Mouse (Mus musculus) liver, embryonic 16.5 days (tissue): ENCODE measurements around the gene Rab35. TPM values are rescaled to one million over a fixed set of nuclear protein-coding genes. Genes with fewer than 3 reads are reported as not detected.
A peak's percentile ranks its signal among the peaks of the same experiment; 100 is the strongest.

Source experiments
- ATAC-seq: fragments of 200-750 bp; cut with Nextera tagmentation; 2 replicates; pipeline ENCODE4 v1.8.0; 2017; ENCODE audit warnings: low read depth, mild to moderate bottlenecking, moderate number of reproducible peaks, moderate library complexity
- H3K27ac ChIP-seq: fragments of 300-500 bp; sonication (generic); 2 replicates; pipeline ENCODE4 v1.5.1; 2014; ENCODE audit warnings: mild to moderate bottlenecking, low read length
- H3K27me3 ChIP-seq: fragments of 300-500 bp; sonication (generic); 2 replicates; pipeline ENCODE4 v1.6.1; 2014; ENCODE audit warnings: low read depth, low read length, mixed read lengths; ENCODE audit not compliant: control insufficient read depth, insufficient read depth
- H3K36me3 ChIP-seq: fragments of 300-500 bp; sonication (generic); 2 replicates; pipeline ENCODE4 v1.6.1; 2014; ENCODE audit warnings: mild to moderate bottlenecking; ENCODE audit not compliant: control insufficient read depth, insufficient read depth
- H3K4me1 ChIP-seq: fragments of 300-500 bp; sonication (generic); 2 replicates; pipeline ENCODE4 v1.6.1; 2014; ENCODE audit warnings: low read depth, low read length, mixed read lengths; ENCODE audit not compliant: control insufficient read depth
- H3K4me2 ChIP-seq: fragments of 300-500 bp; sonication (generic); 2 replicates; pipeline ENCODE4 v1.6.1; 2014; ENCODE audit warnings: low read depth, low read length, mixed read lengths
- H3K4me3 ChIP-seq: fragments of 300-500 bp; sonication (generic); 2 replicates; pipeline ENCODE4 v1.5.1; 2014; ENCODE audit warnings: low read depth, mild to moderate bottlenecking, low read length
- H3K9ac ChIP-seq: fragments of 300-500 bp; sonication (generic); 2 replicates; pipeline ENCODE4 v1.6.1; 2014; ENCODE audit warnings: low read depth, low read length
- H3K9me3 ChIP-seq: fragments of 300-500 bp; sonication (generic); replicated peaks from 2 replicates; pipeline ENCODE4 v1.6.1; 2016; ENCODE audit warnings: low read length; ENCODE audit not compliant: control insufficient read depth
- WGBS: fragments of 180-500 bp; shearing (Covaris S2); extraction: QIAGEN DNeasy Blood & Tissue Kit; methylation state at CpG from one replicate; pipeline ENCODE4 v1.1.7; 2014; ENCODE audit not compliant: insufficient replicate concordance; 5-methylcytosine and 5-hydroxymethylcytosine counted together
- polyA plus RNA-seq: library from polyadenylated mRNA; unstranded; fragments of >200 nt; fragmentation: Nextera tagmentation; extraction: Ambion mirVana; gene quantifications from 2 replicates; pipeline ENCODE4 v1.2.1, GENCODE M21; 2015

The Rab35 gene
- polyA plus RNA-seq, 1 experiment from 2014 or later, result 4.1 TPM

GRCm38 (mm10) chr5:115614948-115615347, 16.8 kb upstream of the Rab35 start:
- Histone ChIP-seq H3K9ac (no peak overlapping the region), H3K27me3 (no peaks in the 10 kb centered on the region), H3K4me3 (no peak overlapping the region), H3K36me3 (peaks cover 48% of the 10 kb centered on the region), H3K4me1 (peaks cover 6% of the 10 kb centered on the region; the same call in 1 of the 2 replicates), H3K9me3 (no peaks in the 10 kb centered on the region), H3K27ac (no peak overlapping the region), H3K4me2 (no peak overlapping the region)
- WGBS, result 66% methylated on average over 7 of the region's 7 CpGs
- no peak for ATAC-seq

GRCm38 (mm10) chr5:115619690-115620089, 12.0 kb upstream of the Rab35 start:
- 85% methylated on average over 15 of the region's 15 CpGs for WGBS
- no peak for ATAC-seq
- H3K27ac ChIP-seq, result no peak overlapping the region

GRCm38 (mm10) chr5:115622686-115623085, 9.0 kb upstream of the Rab35 start:
- Histone ChIP-seq H3K27ac (peak overlapping the region; percentile 22; the same call in 1 of the 2 replicates), H3K9ac (no peak overlapping the region), H3K4me1 (peaks cover 36% of the 10 kb centered on the region), H3K36me3 (peaks cover 3% of the 10 kb centered on the region), H3K4me3 (no peak overlapping the region), H3K4me2 (no peak overlapping the region), H3K9me3 (no peaks in the 10 kb centered on the region), H3K27me3 (no peaks in the 10 kb centered on the region)
- ATAC-seq, result no peak
- WGBS, result 72% methylated on average over 7 of the region's 7 CpGs

More at GRCm38 (mm10) chr5:115619690-115620089, 12.0 kb upstream of the Rab35 start:
- no peak overlapping the region for H3K4me3 ChIP-seq
- no peaks in the 10 kb centered on the region for H3K27me3 ChIP-seq
- no peaks in the 10 kb centered on the region for H3K9me3 ChIP-seq
- H3K9ac ChIP-seq, result no peak overlapping the region
- H3K4me2 ChIP-seq, result no peak overlapping the region
- H3K4me1 ChIP-seq, result peaks cover 13% of the 10 kb centered on the region
- peaks cover 24% of the 10 kb centered on the region for H3K36me3 ChIP-seq

GRCm38 (mm10) chr5:115623694-115624440, 7.8 kb upstream of the Rab35 start:
- H3K9me3 ChIP-seq, result no peaks in the 10 kb centered on the region
- H3K4me3 ChIP-seq, result no peak overlapping the region
- no peak for ATAC-seq
- H3K9ac ChIP-seq, result no peak overlapping the region; the same call in 1 of the 2 replicates
- H3K4me1 ChIP-seq, result peaks cover 48% of the 10 kb centered on the region
- H3K27ac ChIP-seq, result peak overlapping the region; percentile 57
- H3K4me2 ChIP-seq, result no peak overlapping the region
- no peaks in the 10 kb centered on the region for H3K27me3 ChIP-seq
- WGBS, result 56% methylated on average over 9 of the region's 9 CpGs
- H3K36me3 ChIP-seq, result no peaks in the 10 kb centered on the region; the same call in none of the 2 replicates

- Histone ChIP-seq H3K9ac (peak overlapping the region; percentile 64), H3K27ac (peak overlapping the region; percentile 99), H3K36me3 (no peaks in the 10 kb centered on the region), H3K4me1 (peaks cover 66% of the 10 kb centered on the region), H3K9me3 (no peaks in the 10 kb centered on the region), H3K27me3 (no peaks in the 10 kb centered on the region), H3K4me2 (peak overlapping the region; percentile 78), H3K4me3 (peak overlapping the region; percentile 43)
- ATAC-seq, result peak; percentile 95
- 34% methylated on average over 10 of the region's 10 CpGs for WGBS
Observed at GRCm38 (mm10) chr5:115626237-115626886, 5.3 kb upstream of the Rab35 start.

GRCm38 (mm10) chr5:115628083-115628482, 3.6 kb upstream of the Rab35 start:
- peaks cover 63% of the 10 kb centered on the region for H3K4me1 ChIP-seq
- peak overlapping the region; percentile 43; the same call in 1 of the 2 replicates for H3K27ac ChIP-seq
- WGBS, result 22% methylated on average over 8 of the region's 8 CpGs
- no peak for ATAC-seq
- no peak overlapping the region for H3K4me3 ChIP-seq
- no peaks in the 10 kb centered on the region for H3K36me3 ChIP-seq
- H3K4me2 ChIP-seq, result no peak overlapping the region
- H3K27me3 ChIP-seq, result no peaks in the 10 kb centered on the region
- no peak overlapping the region for H3K9ac ChIP-seq
- H3K9me3 ChIP-seq, result no peaks in the 10 kb centered on the region

- Histone ChIP-seq H3K4me2 (no peak overlapping the region), H3K9ac (no peak overlapping the region), H3K4me1 (peaks cover 72% of the 10 kb centered on the region), H3K4me3 (no peak overlapping the region), H3K27ac (0 out of 2 replicates have a peak overlapping the region, but pooled peaks have one; percentile 21), H3K9me3 (no peaks in the 10 kb centered on the region), H3K36me3 (0 out of 2 replicates have a peak, but pooled peaks cover 2% of the 10 kb centered on the region), H3K27me3 (no peaks in the 10 kb centered on the region)
- no peak for ATAC-seq
- 73% methylated on average over 4 of the region's 4 CpGs for WGBS
Observed at GRCm38 (mm10) chr5:115629672-115630071, 2.0 kb upstream of the Rab35 start.

- Histone ChIP-seq H3K27me3 (no peaks in the 10 kb centered on the region), H3K4me3 (peak overlapping the region; percentile 79), H3K36me3 (0 out of 2 replicates have a peak, but pooled peaks cover 2% of the 10 kb centered on the region), H3K9ac (peak overlapping the region; percentile 93), H3K4me2 (peak overlapping the region; percentile 58), H3K9me3 (no peaks in the 10 kb centered on the region), H3K27ac (peak overlapping the region; percentile 93), H3K4me1 (peaks cover 76% of the 10 kb centered on the region)
- ATAC-seq, result no peak
- WGBS, result 66% methylated on average over 5 of the region's 5 CpGs
Observed at GRCm38 (mm10) chr5:115630291-115630690, 1.4 kb upstream of the Rab35 start.

- Histone ChIP-seq H3K4me2 (peak overlapping the region; percentile 78), H3K9me3 (no peaks in the 10 kb centered on the region), H3K27me3 (no peaks in the 10 kb centered on the region), H3K36me3 (0 out of 2 replicates have a peak, but pooled peaks cover 2% of the 10 kb centered on the region), H3K27ac (peak overlapping the region; percentile 95), H3K9ac (peak overlapping the region; percentile 89), H3K4me3 (peak overlapping the region; percentile 79), H3K4me1 (peaks cover 70% of the 10 kb centered on the region)
- 1% methylated on average over 30 of the region's 30 CpGs for WGBS
- ATAC-seq, result no peak
Observed at GRCm38 (mm10) chr5:115632358-115632714, 628 bp downstream of the Rab35 start.
